Mouse (Mus musculus): ENCODE measurements at regions not wholly inside any gene's neighbourhood (a gene's known extent, or its start where the extent isn't known, plus 50 kb on each side); places are given as distances from the start of the nearest gene placed in this dataset.

DNA sequence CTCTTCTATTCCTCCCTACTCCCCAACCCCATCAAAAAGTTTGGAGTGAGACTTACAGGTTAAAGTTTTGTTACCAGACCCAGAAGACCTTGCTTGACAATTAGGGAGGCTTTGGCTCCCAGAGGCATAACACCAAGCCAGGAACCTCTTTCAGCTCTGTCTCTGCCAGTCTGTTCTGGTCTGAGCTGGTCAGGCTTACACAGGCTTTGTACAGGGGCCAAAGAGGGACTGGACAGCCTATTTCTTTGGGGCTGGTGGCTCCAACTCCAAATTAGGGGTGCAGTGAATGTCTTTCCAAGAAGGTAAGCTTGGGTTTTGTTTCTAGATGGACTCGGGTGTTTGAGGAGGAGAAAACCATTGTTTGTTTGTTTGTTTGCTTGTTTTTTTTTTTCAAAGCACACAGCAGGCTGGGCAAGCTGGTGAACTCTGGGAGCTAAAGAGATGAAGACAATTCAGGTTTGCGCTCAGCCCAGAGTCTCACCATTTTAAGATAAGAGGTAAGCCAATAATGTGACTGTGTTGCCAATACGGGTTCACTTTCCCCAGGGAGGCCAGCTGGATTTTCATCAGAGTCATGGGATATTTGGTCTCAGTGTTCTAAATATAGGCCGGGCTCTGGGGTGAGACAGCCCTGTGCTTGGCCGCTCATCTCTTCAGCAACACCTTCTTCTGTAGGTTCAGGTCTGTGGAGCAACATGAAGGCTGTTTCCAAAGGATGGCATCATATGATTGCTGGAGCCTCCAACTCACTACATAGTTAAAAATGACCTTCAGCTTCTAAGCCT is 62.2 kb upstream of the Igfbp5 start:
- no peak for ATAC-seq (ENCODE audit: low FRiP score, low read depth)
- WGBS: 89% methylated on average over 5 of the region's 5 CpGs
- Histone ChIP-seq H3K4me3 (no peak overlapping the region), H3K9me3 (no peaks in the 10 kb centered on the region), H3K36me3 (no peaks in the 10 kb centered on the region), H3K27me3 (replicated peaks) (no peaks in the 10 kb centered on the region), H3K9ac (no peak overlapping the region), H3K4me1 (no peaks in the 10 kb centered on the region), H3K4me2 (replicated peaks) (no peak overlapping the region), H3K27ac (no peak overlapping the region)

DNA sequence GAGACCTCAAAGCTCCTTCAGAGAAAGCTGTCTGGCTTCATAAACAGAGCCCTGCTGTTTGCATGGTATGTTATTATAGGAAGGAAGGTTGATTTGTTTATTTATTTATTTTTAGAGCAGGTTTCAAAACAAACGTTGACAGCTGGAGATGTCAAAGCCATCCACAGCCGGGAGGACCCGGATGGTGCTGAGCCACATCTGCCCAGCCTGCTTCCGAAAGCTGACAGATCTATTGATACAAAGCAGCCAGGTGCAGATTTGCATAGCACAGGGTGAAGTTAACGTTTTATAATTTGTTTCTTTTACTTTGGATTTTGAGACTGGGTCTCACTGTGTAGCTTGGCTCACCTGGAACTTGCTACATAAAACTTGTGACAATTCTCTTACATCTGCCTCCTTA is 61.5 kb upstream of the Igfbp5 start:
- no peaks in the 10 kb centered on the region for H3K9me3 ChIP-seq
- H3K27me3 ChIP-seq (replicated peaks): no peaks in the 10 kb centered on the region
- no peak overlapping the region for H3K4me2 ChIP-seq (replicated peaks)
- ATAC-seq (ENCODE audit: low FRiP score, low read depth): no peak
- 60% methylated on average over 5 of the region's 5 CpGs for WGBS
- no peak overlapping the region for H3K4me3 ChIP-seq
- no peak overlapping the region for H3K27ac ChIP-seq
- no peaks in the 10 kb centered on the region for H3K4me1 ChIP-seq
- H3K36me3 ChIP-seq: no peaks in the 10 kb centered on the region
- no peak overlapping the region for H3K9ac ChIP-seq

DNA sequence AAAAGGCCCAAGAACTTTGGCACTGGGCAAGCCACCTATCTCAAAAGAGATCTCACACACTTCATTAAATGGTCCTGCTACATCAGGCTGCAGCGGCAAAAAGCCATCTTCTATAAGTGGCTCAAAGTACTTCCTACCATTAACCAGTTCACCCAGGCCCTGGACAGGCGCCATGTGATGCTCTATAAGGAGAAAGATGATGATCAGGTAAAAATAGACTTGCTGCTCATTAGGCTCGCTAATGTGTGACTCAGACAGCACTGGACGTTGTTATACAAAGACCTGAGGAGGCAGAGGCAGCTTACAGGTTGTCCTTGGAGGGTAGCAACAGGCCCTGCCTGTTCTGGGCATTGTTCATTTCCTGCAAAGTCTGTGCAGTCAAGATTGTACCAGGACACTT is 60.4 kb upstream of the Igfbp5 start:
- Histone ChIP-seq H3K36me3 (no peaks in the 10 kb centered on the region), H3K9me3 (no peaks in the 10 kb centered on the region), H3K4me1 (no peaks in the 10 kb centered on the region), H3K4me2 (replicated peaks) (no peak overlapping the region), H3K27ac (no peak overlapping the region), H3K9ac (no peak overlapping the region), H3K27me3 (replicated peaks) (no peaks in the 10 kb centered on the region), H3K4me3 (no peak overlapping the region)
- 82% methylated on average over 4 of the region's 4 CpGs for WGBS
- no peak for ATAC-seq (ENCODE audit: low FRiP score, low read depth)

DNA sequence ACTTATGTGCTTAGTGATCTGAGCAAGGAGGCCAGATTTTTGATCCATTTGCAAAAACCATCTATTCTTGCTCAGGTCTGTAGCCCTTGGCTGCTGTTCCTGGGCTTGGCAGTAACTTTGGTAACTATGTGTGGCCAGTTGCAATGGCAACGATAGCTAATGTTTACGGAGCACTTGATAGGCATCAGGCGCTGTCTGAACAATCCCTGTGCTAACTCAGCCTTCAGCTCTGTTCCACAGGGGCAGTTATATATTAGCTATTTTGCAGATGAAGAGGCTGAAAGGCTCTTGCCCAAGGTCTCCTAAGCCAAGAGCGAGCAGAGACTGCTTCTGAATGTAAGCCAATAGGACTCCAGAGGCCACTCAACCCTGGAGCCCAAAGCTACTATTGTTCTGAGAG is 55.1 kb upstream of the Igfbp5 start:
- Histone ChIP-seq H3K4me3 (no peak overlapping the region), H3K27me3 (replicated peaks) (no peaks in the 10 kb centered on the region), H3K27ac (no peak overlapping the region), H3K36me3 (no peaks in the 10 kb centered on the region), H3K9me3 (no peaks in the 10 kb centered on the region), H3K4me2 (replicated peaks) (no peak overlapping the region), H3K4me1 (no peaks in the 10 kb centered on the region), H3K9ac (no peak overlapping the region)
- no peak for ATAC-seq (ENCODE audit: low FRiP score, low read depth)
- WGBS: 90% methylated on average over 4 of the region's 4 CpGs
